Comparison of ENCODE assay signal across 1 mouse cellular context in the genomic region with DNA sequence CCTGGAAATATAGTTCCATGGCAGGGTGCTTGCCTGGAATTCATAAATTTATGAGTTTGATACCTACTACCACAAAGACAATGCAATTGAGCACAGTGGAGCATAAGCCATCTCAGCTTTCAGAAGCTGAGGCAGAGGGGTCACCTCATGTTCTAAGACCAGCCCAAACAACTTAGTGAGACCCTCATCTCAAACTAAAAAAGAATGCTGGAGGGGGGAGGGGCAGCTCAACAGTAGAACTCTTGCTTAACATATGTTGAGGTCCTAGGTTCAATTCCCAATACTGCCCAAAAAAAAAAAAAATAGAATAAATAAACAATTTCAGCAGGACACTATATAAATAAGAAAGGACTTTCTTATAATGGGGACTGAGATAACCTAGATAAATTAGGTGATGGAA.
TF ChIP-seq lines count a peak whose summit lies in the region.

No protein-coding gene starts in this region.

TF ChIP-seq in CH12.LX, 34 proteins besides CTCF, POLR2A, EP300 and RAD21 (continued from another document):
- TF ChIP-seq SIN3A (IDR thresholded peaks at IDR 0.05; ENCODE audit: low read length) (no peak; the same call in 1 of the 2 replicates), UBTF (IDR thresholded peaks at IDR 0.05; ENCODE audit: low read depth, low read length) (no peak), JUND (conservative IDR thresholded peaks at IDR 0.05; ENCODE audit: low read depth, low read length) (no peak), POLR2AphosphoS2 (IDR thresholded peaks at IDR 0.05; ENCODE audit: low read depth, low read length) (no peak)
